Mouse (Mus musculus) brain, adult 2 months (tissue): ENCODE data around the gene Tmem183a.

Source experiments
- DNase-seq: peaks from one replicate; pipeline ENCODE4 v3.0.0; 2011; ENCODE audit warnings: low read depth, low spot score

Gene Tmem183a

DNA sequence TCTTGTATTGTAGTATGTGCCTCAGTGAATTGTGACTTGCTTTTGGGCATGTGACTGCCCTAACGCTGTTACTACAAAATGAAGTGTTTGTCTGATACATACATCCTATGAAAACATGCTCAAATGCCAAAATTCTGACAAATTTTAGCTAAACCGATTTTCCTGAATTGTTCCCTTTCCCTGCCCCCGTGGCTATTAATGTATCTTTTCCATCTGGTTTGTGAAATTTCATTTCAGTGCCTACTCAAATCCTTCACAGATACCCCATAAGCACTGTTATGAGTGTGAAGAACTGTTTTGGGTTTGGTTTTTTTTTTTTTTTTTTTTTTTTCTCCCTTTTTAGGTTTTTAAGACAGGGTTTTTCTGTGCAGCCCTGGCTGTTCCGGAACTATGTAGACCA lies 16.7 kb downstream of the Tmem183a start:
- DNase-seq: peak; percentile 79

- DNase-seq: peak; percentile 96
These were observed 17.5 kb downstream of the Tmem183a start for GRCm38 (mm10) chr1:134344005-134344950.

GRCm38 (mm10) chr1:134343567-134343966 lies 18.2 kb downstream of the Tmem183a start:
- DNase-seq: peak; percentile 92

DNA sequence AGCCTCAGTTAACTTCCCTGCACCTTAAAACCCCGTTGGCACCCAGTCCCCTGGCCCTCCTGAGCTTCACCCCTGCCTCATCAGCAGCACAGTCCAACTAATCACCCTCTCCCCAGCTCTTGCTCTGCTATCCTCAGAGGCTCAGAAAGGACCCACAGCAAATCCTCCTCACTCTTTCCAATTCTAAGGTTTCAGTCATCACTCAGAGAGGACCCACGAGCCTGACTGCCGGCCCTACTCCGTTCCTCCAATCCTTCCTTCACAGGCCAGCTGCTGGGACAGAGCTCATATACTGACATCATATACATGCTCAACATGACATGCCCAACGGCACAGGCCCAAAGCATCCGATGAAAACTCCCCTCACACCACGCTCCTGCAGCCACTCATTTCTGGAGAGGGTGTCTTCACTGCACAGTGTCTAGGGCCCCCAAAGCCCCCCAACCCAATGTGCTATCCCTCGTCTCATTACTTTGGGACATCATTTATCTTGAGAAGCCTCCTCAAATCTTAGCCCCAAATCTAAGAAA lies 18.9 kb downstream of the Tmem183a start:
- peak; percentile 14 for DNase-seq

DNA sequence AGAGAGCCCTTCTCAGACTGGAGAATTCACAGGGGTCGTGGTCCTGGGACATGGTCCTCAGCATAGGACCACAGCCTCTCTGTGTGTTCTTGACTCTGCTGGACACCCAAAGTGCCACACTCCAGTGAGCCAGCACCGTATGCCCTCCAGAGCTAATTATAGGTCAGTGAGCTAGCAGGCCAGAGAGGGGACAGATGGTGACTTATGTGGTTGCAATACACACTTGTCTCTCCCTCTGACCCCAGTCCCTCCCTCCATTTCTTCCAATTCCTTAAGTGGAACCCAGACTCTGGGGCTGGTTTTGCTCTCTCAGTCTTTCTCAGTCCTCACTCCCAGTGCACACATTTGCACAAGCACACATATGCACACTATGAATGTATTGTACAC lies 19.5 kb downstream of the Tmem183a start:
- DNase-seq: peak; percentile 95

GRCm38 (mm10) chr1:134341641-134342277 lies 20.0 kb downstream of the Tmem183a start:
- DNase-seq: no peak

DNA sequence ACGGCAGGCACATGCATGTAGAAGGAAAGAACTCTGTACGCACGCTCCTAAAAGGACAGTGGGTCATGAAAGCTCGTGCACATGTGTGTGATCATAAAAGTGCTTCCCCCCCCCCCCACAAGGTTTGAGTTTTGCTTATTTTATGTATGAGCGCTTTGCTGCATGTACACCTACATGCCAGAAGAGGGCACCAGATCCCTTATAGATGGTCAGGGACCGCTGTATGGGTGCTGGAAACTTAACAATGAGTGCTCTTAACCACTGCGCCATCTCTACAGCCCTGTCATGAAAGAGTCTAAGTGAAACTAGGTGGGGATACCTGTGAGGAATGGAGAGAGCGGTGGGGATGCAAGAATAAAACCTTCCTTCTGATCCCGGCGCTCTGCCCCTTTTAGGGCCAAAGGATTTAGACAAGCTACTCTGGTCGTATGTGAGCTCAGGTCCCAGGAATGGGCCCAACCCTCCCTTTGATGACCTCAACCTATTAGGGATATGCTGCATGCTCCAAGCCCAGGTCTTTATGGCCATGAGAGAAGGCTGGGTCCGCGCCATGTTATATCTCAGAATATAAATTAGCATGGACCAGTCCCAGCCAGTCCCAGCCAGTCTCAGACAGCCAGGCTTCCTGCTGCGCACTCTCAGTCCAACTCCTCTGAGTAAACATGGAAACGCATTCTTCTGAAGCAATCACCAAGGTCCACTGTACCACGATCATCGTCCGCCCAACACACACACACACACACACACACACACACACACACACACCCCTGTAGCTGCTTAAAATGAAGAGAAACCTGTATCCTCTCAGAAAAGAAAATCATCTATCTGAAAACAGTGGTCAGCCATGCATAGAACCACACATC lies 21.8 kb downstream of the Tmem183a start:
- DNase-seq: peak; percentile 17

DNA sequence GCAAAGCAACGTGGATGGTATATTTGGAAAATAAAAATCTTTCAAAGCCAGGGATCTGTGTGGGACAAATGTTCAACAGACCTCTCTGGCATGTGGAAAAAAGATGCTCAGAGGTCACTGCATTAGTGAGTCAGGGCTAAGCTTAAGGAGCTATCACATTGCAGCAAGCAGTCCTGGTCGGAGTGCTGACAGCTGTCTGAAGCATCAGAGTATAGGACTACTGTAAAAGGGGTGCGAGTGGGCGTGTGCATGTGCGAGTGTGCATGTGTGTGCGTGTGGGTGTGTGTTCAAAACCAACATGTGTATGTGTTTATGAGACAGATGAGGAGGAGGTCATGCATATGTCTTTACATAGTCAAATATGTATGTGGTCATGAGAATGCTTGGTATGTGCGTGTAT lies 22.6 kb downstream of the Tmem183a start:
- no peak for DNase-seq

GRCm38 (mm10) chr1:134336958-134337710 lies 24.6 kb downstream of the Tmem183a start:
- peak; percentile 24 for DNase-seq

DNA sequence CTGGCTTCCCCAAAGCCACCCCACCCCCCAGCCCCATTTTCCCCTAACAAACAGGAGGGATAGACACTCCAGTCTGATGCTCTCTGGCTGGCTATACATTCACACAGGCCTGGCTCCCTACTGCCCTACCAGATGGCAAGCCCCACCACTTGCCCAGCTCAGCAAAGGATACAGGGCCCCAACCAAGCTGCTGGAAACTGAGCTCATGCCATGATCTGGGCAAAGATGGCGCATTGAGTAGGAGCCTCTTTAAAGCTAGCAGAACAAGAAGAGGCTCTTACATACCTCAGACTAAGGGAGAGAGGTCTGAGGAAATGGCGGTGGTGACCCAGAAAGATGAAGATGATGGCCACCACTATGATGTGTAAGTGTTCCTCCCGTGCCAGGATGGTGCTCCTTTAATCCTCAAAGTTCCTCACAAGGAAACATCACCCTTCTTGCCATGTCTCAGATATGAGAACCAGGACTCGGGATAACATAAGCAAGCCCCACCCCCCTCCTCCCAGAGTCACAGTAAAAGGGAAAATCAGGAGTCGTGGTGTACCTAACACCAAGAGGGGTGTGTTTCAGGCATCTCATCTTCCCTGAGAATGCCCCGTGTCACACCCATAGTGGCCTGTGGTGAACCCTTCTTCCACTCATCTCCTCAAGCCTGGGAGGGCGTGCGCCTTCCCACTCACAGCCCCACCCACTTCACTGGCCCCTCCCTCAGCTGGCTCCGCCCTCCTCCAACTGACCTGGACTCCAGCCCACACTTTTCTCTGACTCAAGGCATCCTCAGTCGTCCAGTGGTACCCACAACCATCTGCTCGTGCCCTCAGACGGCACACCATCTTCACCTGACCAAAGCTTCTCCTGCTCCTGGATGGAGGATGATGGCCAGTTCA lies 25.6 kb downstream of the Tmem183a start:
- peak; percentile 93 for DNase-seq

DNA sequence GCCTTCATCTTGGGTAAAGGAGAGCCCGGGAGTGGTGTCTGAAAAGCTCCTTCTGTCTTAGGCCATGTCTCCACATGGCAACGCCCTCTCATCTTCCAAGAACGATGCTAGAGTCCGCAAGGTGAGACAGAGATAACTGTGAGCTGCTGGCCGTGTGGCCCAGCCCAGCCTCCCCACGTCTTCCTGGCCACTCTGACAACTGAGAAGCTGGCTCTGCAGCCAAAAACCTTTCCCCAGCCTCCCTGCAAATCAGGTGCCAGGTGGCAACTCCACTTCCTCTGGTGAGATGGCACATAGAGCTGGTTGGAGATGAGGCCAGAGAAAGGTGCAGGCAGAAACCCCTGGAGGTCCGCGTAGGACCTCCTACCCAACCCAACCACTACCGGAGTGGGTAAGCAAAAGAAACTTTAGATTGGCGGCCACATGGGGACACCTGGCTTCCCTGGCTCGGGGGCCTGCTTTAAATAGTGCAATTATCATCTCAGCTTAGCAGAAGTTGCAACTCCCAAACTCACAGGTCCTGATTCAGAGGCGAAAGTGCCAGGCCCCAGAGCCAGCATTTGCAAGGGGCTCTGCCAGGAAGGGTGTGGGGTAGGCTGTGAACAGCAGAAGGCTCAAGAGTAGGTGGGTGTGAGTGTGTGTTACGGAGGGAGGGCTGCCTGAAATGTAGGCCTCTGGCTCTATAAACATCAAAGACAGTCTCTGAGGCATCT lies 26.4 kb downstream of the Tmem183a start:
- peak; percentile 95 for DNase-seq

DNA sequence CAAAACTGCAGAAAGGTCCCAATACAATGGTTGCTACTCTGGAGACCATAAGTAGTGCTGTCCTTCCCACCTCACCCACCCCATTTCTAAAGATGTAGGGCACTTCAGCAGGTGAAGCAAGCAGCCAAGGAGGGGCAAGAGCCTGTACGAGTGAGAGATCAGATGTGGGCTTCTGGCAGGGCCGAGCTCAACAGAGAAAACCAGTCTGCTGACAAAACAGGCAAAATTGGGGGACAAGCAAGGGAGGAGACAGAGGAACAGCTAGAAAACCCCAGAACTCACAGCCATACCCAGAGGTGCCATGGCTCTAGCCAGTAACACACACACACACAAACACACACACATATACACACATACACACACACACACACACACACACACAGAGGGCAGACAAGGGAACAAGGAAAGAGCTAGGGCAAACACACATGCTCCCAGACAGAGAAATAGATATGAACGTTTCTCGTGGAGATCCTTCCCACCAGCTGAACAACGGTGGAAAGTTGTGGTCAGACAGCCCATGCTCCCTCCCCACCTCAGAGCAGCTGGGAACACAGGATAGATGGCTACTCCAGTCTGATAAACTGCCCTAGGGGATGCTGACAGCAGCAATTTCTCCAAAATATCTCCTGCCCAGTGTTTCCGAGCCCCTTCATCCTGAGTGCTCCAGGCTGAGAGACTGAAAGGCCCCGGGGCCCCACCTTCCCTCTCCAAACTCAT lies 27.5 kb downstream of the Tmem183a start:
- peak; percentile 16 for DNase-seq

GRCm38 (mm10) chr1:134333371-134334110 lies 28.2 kb downstream of the Tmem183a start:
- DNase-seq: peak; percentile 23

DNA sequence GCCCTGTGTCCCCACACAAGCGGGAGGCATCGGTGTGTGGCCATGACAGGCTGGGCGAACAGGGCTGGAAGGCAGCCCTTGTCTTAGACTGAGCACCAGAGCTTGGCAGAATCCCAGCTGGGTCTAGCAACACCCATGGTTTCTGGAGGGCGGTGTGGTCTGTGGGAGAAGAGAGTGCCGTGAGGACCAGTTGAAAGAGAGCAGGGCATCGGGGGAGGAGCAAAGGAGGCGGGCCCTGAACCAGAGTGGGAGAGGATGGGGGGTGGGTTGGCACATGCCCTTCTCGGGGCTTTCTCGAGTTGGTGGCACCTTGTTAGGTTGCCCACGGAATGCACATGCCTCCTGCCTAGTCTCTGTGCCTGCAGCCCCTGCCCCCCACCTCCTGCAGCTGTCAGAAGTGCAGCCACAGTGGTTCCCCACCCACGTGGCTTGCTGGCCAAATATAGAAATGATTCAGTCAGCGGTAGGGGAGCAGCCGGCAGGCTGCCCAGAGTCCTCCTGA lies 29.0 kb downstream of the Tmem183a start, which contains the start of gene Ppfia4:
Gene Ppfia4, minus strand, starts transcription at position 159 of the 502 bp plus-strand sequence.
- peak; percentile 95 for DNase-seq

GRCm38 (mm10) chr1:134331879-134332635 lies 29.7 kb downstream of the Tmem183a start:
- DNase-seq: peak; percentile 91

DNA sequence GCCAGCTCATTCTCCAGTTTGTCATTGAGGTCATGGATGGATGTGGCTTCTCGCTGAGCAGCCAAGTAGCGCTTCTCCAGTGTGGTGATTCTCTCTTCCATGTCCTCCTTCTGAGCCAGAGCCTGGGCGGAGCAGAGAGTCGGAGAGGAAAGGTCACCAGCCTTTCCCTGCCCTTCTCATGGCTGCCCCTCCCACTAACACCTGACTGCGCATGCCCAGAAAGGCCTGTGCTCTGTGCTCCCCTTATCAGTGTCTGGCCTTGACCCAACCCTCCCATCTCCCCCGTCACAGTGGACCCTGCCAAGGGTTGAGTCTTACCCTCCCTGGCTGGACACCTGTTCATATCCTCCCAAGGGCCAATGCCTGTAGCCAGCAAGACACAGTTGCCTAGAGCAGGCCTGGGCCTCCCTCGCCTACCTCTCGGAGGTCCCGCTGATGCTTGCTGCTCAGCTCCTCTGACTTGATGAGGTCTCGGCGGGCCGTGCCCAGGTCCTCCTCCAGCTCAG lies 34.9 kb downstream of the Tmem183a start:
- peak; percentile 23 for DNase-seq

- DNase-seq: peak; percentile 72
These were observed 39.2 kb downstream of the Tmem183a start for GRCm38 (mm10) chr1:134322591-134322990.
